Mouse (Mus musculus) embryonic facial prominence, embryonic 15.5 days (tissue): ENCODE measurements around the gene Kcnab1. TPM values are rescaled to one million over a fixed set of nuclear protein-coding genes. Genes with fewer than 3 reads are reported as not detected.

Source experiments
- ATAC-seq: fragments of 200-750 bp; cut with Nextera tagmentation; 2 replicates; pipeline ENCODE4 v1.8.0; 2017; ENCODE audit warnings: low read depth, moderate TSS enrichment; ENCODE audit not compliant: insufficient number of reproducible peaks, low FRiP score, low TSS enrichment
- H3K27ac ChIP-seq: fragments of 300-500 bp; sonication (generic); replicated peaks from 2 replicates; pipeline ENCODE4 v1.5.1; 2015; ENCODE audit warnings: mild to moderate bottlenecking, inconsistent platforms
- H3K27me3 ChIP-seq: fragments of 300-500 bp; sonication (generic); 2 replicates; pipeline ENCODE4 v1.6.1; 2015; ENCODE audit warnings: inconsistent platforms
- H3K36me3 ChIP-seq: fragments of 300-500 bp; sonication (generic); 2 replicates; pipeline ENCODE4 v1.6.1; 2015; ENCODE audit warnings: mild to moderate bottlenecking, inconsistent platforms
- H3K4me1 ChIP-seq: fragments of 300-500 bp; sonication (generic); 2 replicates; pipeline ENCODE4 v1.6.1; 2015; ENCODE audit warnings: inconsistent platforms
- H3K4me2 ChIP-seq: fragments of 300-500 bp; sonication (generic); replicated peaks from 2 replicates; pipeline ENCODE4 v1.6.1; 2015; ENCODE audit warnings: mild to moderate bottlenecking, inconsistent platforms
- H3K4me3 ChIP-seq: fragments of 300-500 bp; sonication (generic); replicated peaks from 2 replicates; pipeline ENCODE4 v1.5.1; 2015; ENCODE audit warnings: mild to moderate bottlenecking, inconsistent platforms
- H3K9ac ChIP-seq: fragments of 300-500 bp; sonication (generic); 2 replicates; pipeline ENCODE4 v1.6.1; 2015; ENCODE audit warnings: inconsistent platforms
- H3K9me3 ChIP-seq: fragments of 300-500 bp; sonication (generic); replicated peaks from 2 replicates; pipeline ENCODE4 v1.6.1; 2016; ENCODE audit warnings: inconsistent platforms
- WGBS: fragments of 180-500 bp; shearing (Covaris S2); methylation state at CpG from one replicate; pipeline ENCODE4 v1.1.7; 2015; 5-methylcytosine and 5-hydroxymethylcytosine counted together
- polyA plus RNA-seq: library from polyadenylated mRNA; unstranded; fragments of >200 nt; fragmentation: Nextera tagmentation; extraction: Ambion mirVana; gene quantifications from 2 replicates; pipeline ENCODE4 v1.2.1, GENCODE M21; 2015

Kcnab1 gene
- polyA plus RNA-seq, 1 experiment from 2014 or later, result 2.4 TPM

- Histone ChIP-seq H3K36me3 (no peaks in the 10 kb centered on the region), H3K4me2 (no peak overlapping the region), H3K27me3 (no peaks in the 10 kb centered on the region), H3K4me3 (no peak overlapping the region), H3K9ac (no peak overlapping the region), H3K4me1 (no peaks in the 10 kb centered on the region), H3K27ac (no peak overlapping the region), H3K9me3 (no peaks in the 10 kb centered on the region)
- no peak for ATAC-seq
- WGBS, result 67% methylated on average over 10 of the region's 10 CpGs
Measured at GRCm38 (mm10) chr3:65353263-65354037, 244.3 kb downstream of the Kcnab1 start.

- no peak overlapping the region for H3K4me2 ChIP-seq
- no peak overlapping the region for H3K4me3 ChIP-seq
- no peaks in the 10 kb centered on the region for H3K9me3 ChIP-seq
- H3K36me3 ChIP-seq, result no peaks in the 10 kb centered on the region
- no peaks in the 10 kb centered on the region for H3K27me3 ChIP-seq
- H3K4me1 ChIP-seq, result no peaks in the 10 kb centered on the region
- no peak for ATAC-seq
- H3K27ac ChIP-seq, result no peak overlapping the region
- H3K9ac ChIP-seq, result no peak overlapping the region
- WGBS, result 68% methylated on average over 6 of the region's 6 CpGs
Measured at GRCm38 (mm10) chr3:65355479-65355878, 246.3 kb downstream of the Kcnab1 start.

DNA sequence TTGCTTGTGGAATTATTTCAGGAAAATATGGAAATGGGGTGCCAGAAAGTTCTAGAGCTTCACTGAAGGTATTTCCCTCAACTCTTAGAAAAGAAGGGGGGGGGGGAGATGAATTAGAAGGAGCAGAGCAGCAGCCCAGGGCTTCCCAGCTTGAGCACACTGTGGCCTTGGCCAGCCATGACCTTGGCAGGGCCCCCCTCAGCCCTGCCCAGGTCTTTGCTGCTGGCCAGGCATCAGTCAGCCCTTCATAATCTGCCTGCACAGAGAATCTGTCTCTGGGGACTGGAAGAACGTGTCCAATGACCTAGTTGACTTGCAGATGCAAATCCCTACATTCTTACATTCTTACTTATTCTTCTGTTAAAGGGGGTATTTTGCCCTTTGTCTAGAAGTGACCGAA is 249.1 kb downstream of the Kcnab1 start:
- H3K4me1 ChIP-seq, result no peaks in the 10 kb centered on the region
- H3K9ac ChIP-seq, result no peak overlapping the region
- H3K36me3 ChIP-seq, result no peaks in the 10 kb centered on the region
- 62% methylated on average over 2 of the region's 2 CpGs for WGBS
- H3K27ac ChIP-seq, result no peak overlapping the region
- no peak for ATAC-seq
- no peaks in the 10 kb centered on the region for H3K27me3 ChIP-seq
- H3K9me3 ChIP-seq, result no peaks in the 10 kb centered on the region
- no peak overlapping the region for H3K4me3 ChIP-seq
- H3K4me2 ChIP-seq, result no peak overlapping the region

DNA sequence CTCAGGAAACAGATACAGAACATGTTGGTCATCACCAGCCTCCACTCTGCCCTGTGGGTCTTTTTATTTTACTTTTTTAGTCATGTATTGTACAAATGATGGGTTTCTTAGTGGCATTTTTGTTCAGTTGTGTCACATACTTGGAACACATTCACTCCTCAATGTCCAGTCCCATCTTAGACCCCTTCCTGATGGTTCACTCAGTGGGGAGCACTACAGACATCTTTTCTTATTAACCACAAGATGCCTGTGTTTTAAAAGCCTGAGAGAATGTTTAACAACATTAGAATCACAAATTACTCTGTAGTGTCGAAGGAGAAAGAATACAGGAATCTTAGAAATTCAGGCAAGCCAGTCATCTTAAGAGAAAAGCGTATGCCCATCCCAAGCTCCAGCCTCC is 249.7 kb downstream of the Kcnab1 start:
- H3K9me3 ChIP-seq, result no peaks in the 10 kb centered on the region
- H3K4me1 ChIP-seq, result no peaks in the 10 kb centered on the region
- WGBS, result 82% methylated on average over 2 of the region's 2 CpGs
- H3K4me2 ChIP-seq, result no peak overlapping the region
- no peaks in the 10 kb centered on the region for H3K27me3 ChIP-seq
- no peak for ATAC-seq
- no peak overlapping the region for H3K4me3 ChIP-seq
- no peaks in the 10 kb centered on the region for H3K36me3 ChIP-seq
- H3K27ac ChIP-seq, result no peak overlapping the region
- H3K9ac ChIP-seq, result no peak overlapping the region

GRCm38 (mm10) chr3:65360163-65360969 is 251.2 kb downstream of the Kcnab1 start:
- ATAC-seq, result no peak
- 64% methylated on average over 8 of the region's 8 CpGs for WGBS

DNA sequence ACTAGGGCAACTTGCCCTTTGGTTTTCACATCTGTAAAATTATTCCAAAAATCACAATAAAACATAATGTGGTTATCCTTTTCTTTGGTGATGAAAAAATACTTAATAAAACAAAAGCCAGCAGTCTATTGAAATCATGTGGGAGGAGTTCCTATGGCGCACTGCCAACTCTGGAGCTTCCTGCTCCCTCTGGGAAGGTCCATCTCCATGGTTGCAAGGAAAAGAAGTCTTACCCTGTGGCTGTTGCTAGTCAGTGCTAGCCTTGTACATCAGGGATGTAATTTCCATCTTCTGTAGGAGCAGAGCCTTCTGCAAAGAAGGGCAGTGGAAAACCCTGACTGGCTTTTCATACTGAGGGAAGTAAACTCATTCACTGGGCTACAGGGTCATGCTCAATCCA is 254.3 kb downstream of the Kcnab1 start:
- no peaks in the 10 kb centered on the region; the same call in 1 of the 2 replicates for H3K4me1 ChIP-seq
- no peak overlapping the region for H3K4me2 ChIP-seq
- H3K27me3 ChIP-seq, result no peaks in the 10 kb centered on the region
- H3K9ac ChIP-seq, result no peak overlapping the region
- H3K9me3 ChIP-seq, result no peaks in the 10 kb centered on the region
- no peak overlapping the region for H3K4me3 ChIP-seq
- 0 out of 2 replicates have a peak, but pooled peaks have one; percentile 75 for ATAC-seq
- H3K36me3 ChIP-seq, result 0 out of 2 replicates have a peak, but pooled peaks cover 4% of the 10 kb centered on the region
- no peak overlapping the region for H3K27ac ChIP-seq
- WGBS, result 73% methylated on average over 1 of the region's 1 CpGs

More at GRCm38 (mm10) chr3:65360163-65360969, 251.2 kb downstream of the Kcnab1 start:
- no peak overlapping the region for H3K4me2 ChIP-seq
- H3K9ac ChIP-seq, result no peak overlapping the region
- no peaks in the 10 kb centered on the region for H3K9me3 ChIP-seq
- H3K27ac ChIP-seq, result no peak overlapping the region
- no peaks in the 10 kb centered on the region; the same call in 1 of the 2 replicates for H3K4me1 ChIP-seq
- H3K4me3 ChIP-seq, result no peak overlapping the region
- no peaks in the 10 kb centered on the region for H3K27me3 ChIP-seq
- no peaks in the 10 kb centered on the region for H3K36me3 ChIP-seq

GRCm38 (mm10) chr3:65365184-65365583 is 256.0 kb downstream of the Kcnab1 start:
- WGBS, result 55% methylated on average over 6 of the region's 6 CpGs
- H3K4me2 ChIP-seq, result no peak overlapping the region
- no peak overlapping the region for H3K4me3 ChIP-seq
- 0 out of 2 replicates have a peak, but pooled peaks cover 7% of the 10 kb centered on the region for H3K36me3 ChIP-seq
- H3K4me1 ChIP-seq, result no peaks in the 10 kb centered on the region; the same call in 1 of the 2 replicates
- no peaks in the 10 kb centered on the region for H3K27me3 ChIP-seq
- no peak overlapping the region for H3K9ac ChIP-seq
- no peak overlapping the region for H3K27ac ChIP-seq
- ATAC-seq, result no peak
- no peaks in the 10 kb centered on the region for H3K9me3 ChIP-seq

DNA sequence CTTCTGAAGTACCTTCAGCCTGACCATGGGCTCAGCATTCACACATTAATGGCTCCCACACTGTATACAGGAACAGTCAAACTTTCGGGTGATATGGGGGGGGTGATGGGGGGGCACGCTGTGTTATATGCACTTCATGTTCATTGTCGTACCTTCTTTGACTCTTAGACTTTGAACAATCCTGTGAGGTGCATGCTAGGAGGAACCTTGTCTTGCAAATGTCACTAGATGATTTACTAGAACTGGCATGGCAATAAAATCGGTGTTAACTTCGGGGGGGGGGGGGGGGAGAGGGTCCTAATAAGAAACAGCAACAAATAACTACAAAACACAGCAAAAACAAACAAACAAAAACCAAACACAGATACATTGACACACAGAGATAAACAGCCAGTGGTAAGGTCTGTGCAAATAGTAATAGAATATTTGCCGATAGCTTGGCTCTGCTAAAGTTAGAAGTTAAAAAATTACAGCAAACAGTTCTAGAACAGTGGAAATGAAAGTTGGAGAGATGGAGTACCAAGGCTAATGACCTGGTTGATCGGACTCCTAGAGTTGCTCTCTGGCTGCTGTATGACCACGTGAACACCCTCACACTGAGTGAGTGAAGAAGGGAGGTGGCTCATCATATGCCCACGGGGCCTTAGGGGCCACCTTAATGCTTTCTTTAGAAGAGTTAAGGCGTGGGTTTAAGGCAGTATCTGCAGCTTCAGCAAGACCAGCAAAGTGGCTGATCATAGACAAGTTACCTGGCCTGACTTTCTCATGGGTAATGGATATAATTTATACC is 256.9 kb downstream of the Kcnab1 start:
- Histone ChIP-seq H3K27me3 (no peaks in the 10 kb centered on the region), H3K4me3 (no peak overlapping the region), H3K27ac (no peak overlapping the region), H3K9ac (no peak overlapping the region), H3K9me3 (no peaks in the 10 kb centered on the region), H3K36me3 (0 out of 2 replicates have a peak, but pooled peaks cover 13% of the 10 kb centered on the region), H3K4me2 (no peak overlapping the region), H3K4me1 (no peaks in the 10 kb centered on the region; the same call in 1 of the 2 replicates)
- WGBS, result 82% methylated on average over 10 of the region's 10 CpGs
- ATAC-seq, result no peak

- ATAC-seq, result no peak
- Histone ChIP-seq H3K4me3 (no peak overlapping the region), H3K36me3 (peaks cover 29% of the 10 kb centered on the region; the same call in 1 of the 2 replicates), H3K9me3 (no peaks in the 10 kb centered on the region), H3K27me3 (no peaks in the 10 kb centered on the region), H3K9ac (no peak overlapping the region), H3K4me1 (no peaks in the 10 kb centered on the region; the same call in 1 of the 2 replicates), H3K4me2 (no peak overlapping the region), H3K27ac (no peak overlapping the region)
- WGBS, result 46% methylated on average over 4 of the region's 4 CpGs
Measured at GRCm38 (mm10) chr3:65367944-65368343, 258.8 kb downstream of the Kcnab1 start.

- Histone ChIP-seq H3K27ac (no peak overlapping the region), H3K27me3 (no peaks in the 10 kb centered on the region), H3K4me3 (no peak overlapping the region), H3K4me2 (no peak overlapping the region), H3K9me3 (no peaks in the 10 kb centered on the region), H3K9ac (no peak overlapping the region), H3K36me3 (peaks cover 51% of the 10 kb centered on the region; the same call in 1 of the 2 replicates), H3K4me1 (no peaks in the 10 kb centered on the region)
- 91% methylated on average over 4 of the region's 4 CpGs for WGBS
- no peak for ATAC-seq
Measured at GRCm38 (mm10) chr3:65372552-65372951, 263.4 kb downstream of the Kcnab1 start.
